Mouse (Mus musculus) heart, adult 2 months (tissue): Measurements from ENCODE around the gene Plekhj1.
A peak's percentile ranks its signal among the peaks of the same experiment; 100 is the strongest.

Experiments
- EP300 ChIP-seq: fragments of 200-500 bp; IDR thresholded peaks from 2 replicates; pipeline ENCODE4 v1.6.1; 2011; ENCODE audit warnings: low read depth, low read length, control low read depth; ENCODE audit not compliant: insufficient read depth
- POLR2A ChIP-seq: fragments of 200-500 bp; IDR thresholded peaks from 2 replicates; pipeline ENCODE4 v1.6.1; 2011; ENCODE audit warnings: mild to moderate bottlenecking, low read depth, low read length, control low read depth; ENCODE audit not compliant: insufficient read depth

DNA sequence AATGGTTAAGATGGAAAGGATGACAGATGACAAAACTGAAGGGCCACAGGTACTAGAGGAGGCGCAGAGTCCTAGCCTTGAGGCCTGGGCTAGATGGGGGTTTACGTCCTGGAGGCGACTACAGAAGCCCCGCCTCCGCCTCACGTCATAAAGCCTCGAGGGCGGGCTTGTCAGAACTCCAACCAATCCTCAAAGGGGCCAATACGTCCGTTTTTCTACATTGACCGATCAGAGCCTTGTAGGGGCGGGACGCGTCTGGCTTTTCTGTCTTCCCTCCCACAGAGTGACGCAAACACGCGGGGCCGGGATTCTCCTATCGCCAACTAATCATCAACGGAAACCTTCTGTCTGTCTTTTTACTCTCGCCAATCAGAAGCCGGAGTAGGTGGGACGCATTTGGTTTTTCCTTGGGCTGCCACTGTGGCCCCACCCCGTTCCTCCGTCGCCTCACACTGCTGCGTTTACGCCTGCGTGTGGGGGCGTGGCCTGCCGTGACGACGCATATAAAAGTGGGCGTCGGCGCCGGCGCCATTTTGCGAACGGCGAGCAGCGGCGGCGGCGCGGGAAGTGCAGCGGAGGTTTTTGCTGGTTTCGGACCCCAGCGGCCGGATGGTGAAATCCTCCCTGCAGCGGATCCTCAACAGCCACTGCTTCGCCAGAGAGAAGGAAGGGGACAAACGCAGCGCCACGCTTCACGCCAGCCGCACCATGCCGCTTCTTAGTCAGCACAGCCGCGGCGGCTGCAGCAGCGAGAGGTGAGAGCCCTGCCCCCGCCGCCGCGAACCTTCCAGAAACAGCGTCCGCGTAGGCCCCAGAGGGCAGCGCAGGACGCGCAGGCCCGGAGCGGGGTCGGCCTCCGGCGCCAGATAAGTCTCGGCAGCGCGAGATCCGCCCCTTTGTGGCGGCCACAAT is 28.0 kb upstream of the Plekhj1 start, which contains the start of gene Oaz1:
- TF ChIP-seq POLR2A (peak; percentile 98), EP300 (peak; percentile 55; the same call in 1 of the 2 replicates)
